Mouse (Mus musculus): ENCODE measurements at regions not wholly inside any gene's neighbourhood (a gene's known extent, or its start where the extent isn't known, plus 50 kb on each side); places are given as distances from the start of the nearest gene placed in this dataset.
"Not testable (repeated sequence)": the region's sequence is repeated elsewhere in the genome, so short reads cannot be mapped to it uniquely, and the experiment has no call there.

DNA sequence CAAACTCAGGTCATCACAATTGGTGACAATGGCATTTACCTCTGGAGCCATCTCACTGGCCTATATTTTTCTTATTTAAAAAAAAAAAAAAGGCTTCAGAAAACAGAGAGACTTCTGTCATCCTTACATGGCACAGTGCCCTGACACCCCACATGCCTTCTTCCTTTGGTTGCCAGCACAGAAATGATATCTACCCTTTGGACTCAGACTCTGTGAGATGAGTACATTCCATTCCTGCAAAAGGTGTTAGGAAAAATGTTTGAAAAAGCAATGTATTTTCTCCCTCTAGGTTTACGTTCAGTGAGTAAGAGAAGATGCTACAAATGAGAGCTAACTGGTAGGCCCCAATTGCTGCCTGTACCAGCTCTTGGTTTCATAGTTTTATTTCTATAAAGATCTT, 99.9 kb upstream of the Ccdc122 start:
- Histone ChIP-seq H3K27ac (no peak overlapping the region), H3K36me3 (no peaks in the 10 kb centered on the region), H3K4me3 (replicated peaks) (no peak overlapping the region), H3K4me1 (replicated peaks) (no peaks in the 10 kb centered on the region), H3K9ac (no peak overlapping the region), H3K4me2 (no peak overlapping the region), H3K9me3 (replicated peaks) (no peaks in the 10 kb centered on the region), H3K27me3 (no peaks in the 10 kb centered on the region)
- WGBS (ENCODE audit: insufficient replicate concordance): 73% methylated on average over 1 of the region's 1 CpGs
- ATAC-seq (ENCODE audit: low read depth) (no peak), DNase-seq (no peak)

DNA sequence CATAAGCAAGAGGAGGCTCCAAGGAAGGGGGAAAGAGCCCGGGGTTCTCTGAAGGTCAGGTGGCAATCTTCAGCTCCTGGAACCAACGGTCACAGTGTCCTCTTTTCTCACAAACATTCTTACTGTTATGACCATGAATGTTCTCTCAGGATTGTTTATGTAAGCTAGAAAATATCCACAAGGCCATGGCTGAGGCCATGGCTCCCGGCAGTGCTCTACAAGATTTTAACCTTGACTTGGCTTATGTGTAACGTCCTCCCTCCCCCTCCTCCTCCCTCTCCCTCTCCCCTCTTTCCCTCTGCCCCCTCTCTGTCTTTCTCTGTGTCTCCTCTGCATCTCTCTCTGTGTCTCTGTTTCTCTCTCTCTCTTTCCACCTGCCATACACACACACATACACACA, 100.5 kb upstream of the Ccdc122 start:
- H3K27ac ChIP-seq; H3K4me1 ChIP-seq (replicated peaks); ATAC-seq (ENCODE audit: low read depth); H3K4me3 ChIP-seq (replicated peaks); H3K27me3 ChIP-seq; H3K36me3 ChIP-seq; H3K9me3 ChIP-seq (replicated peaks); H3K4me2 ChIP-seq; DNase-seq; H3K9ac ChIP-seq: not testable (repeated sequence)
- WGBS (ENCODE audit: insufficient replicate concordance): 47% methylated on average over 4 of the region's 4 CpGs

DNA sequence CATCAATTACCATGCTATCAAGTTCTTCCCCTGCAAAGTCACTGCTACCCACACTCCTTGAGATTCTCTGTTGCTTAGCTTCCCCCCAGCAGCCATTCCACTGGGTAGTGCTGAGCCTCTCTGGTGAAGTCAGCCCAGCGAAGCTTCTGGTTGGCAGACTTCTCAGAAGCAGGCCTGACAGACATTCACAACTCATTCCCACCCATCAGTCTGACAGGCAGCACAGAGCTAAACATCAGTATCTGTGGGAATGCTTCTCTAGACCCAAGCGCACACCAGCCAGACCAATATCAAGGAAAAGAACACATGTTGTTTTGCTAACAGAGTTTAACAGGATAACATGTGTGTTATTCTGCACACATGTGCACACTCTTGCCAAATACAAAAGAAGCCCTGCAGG, 101.1 kb upstream of the Ccdc122 start:
- Histone ChIP-seq H3K4me2 (no peak overlapping the region), H3K27me3 (no peaks in the 10 kb centered on the region), H3K27ac (no peak overlapping the region), H3K4me1 (replicated peaks) (no peaks in the 10 kb centered on the region), H3K4me3 (replicated peaks) (no peak overlapping the region), H3K9ac (no peak overlapping the region), H3K9me3 (replicated peaks) (no peaks in the 10 kb centered on the region), H3K36me3 (no peaks in the 10 kb centered on the region)
- WGBS (ENCODE audit: insufficient replicate concordance): 54% methylated on average over 2 of the region's 2 CpGs
- DNase-seq (no peak), ATAC-seq (ENCODE audit: low read depth) (no peak)

DNA sequence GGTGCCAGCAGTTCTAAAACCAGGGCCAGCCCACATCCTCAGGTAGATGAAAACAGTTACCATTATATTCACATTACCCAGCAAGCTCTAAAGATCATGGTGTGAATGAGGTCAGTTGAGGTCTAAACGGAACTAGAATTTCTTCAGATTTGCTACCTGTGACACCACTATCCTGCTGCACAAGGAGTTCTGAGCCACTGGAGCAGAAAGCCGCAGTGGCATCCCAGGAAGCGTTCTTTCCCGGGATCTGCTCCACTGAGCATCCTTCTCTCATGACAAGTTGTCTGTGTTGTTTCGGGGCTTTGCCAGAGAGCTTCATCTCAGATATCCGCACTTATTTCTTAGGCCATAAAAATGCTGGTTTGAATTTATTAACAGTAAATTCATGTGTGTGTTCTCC, 103.7 kb upstream of the Ccdc122 start:
- DNase-seq: no peak
- WGBS (ENCODE audit: insufficient replicate concordance): 74% methylated on average over 6 of the region's 6 CpGs
- Histone ChIP-seq H3K9ac (no peak overlapping the region), H3K36me3 (no peaks in the 10 kb centered on the region), H3K27me3 (no peaks in the 10 kb centered on the region), H3K4me2 (no peak overlapping the region), H3K27ac (no peak overlapping the region), H3K4me1 (replicated peaks) (no peaks in the 10 kb centered on the region), H3K9me3 (replicated peaks) (no peaks in the 10 kb centered on the region), H3K4me3 (replicated peaks) (no peak overlapping the region)
- no peak for ATAC-seq (ENCODE audit: low read depth)

DNA sequence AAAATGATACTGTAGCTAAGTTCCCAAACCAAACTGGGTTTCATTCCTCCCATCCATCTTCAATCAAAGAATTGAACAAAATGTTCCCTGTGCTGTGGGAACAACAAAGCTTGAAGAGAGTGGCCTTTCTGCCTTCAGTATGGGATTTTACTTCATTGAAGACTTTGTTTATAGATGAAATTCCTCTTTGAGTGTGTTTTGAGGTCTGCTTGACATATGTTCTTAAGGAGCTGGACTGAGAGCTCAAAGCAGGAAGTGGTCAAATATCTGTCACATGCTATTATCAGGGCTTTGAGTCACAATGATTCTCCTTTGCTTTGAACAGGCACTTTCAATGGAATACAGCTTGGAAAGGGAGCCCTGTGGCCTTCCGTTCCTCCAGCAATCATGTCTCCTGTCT, 105.2 kb upstream of the Ccdc122 start:
- H3K27me3 ChIP-seq: no peaks in the 10 kb centered on the region
- H3K9me3 ChIP-seq (replicated peaks): no peaks in the 10 kb centered on the region
- WGBS (ENCODE audit: insufficient replicate concordance): 45% methylated on average over 1 of the region's 1 CpGs
- no peak overlapping the region for H3K27ac ChIP-seq
- no peaks in the 10 kb centered on the region for H3K4me1 ChIP-seq (replicated peaks)
- H3K4me3 ChIP-seq (replicated peaks): no peak overlapping the region
- ATAC-seq (ENCODE audit: low read depth) (no peak), DNase-seq (no peak)
- no peak overlapping the region for H3K4me2 ChIP-seq
- no peak overlapping the region for H3K9ac ChIP-seq
- H3K36me3 ChIP-seq: no peaks in the 10 kb centered on the region

DNA sequence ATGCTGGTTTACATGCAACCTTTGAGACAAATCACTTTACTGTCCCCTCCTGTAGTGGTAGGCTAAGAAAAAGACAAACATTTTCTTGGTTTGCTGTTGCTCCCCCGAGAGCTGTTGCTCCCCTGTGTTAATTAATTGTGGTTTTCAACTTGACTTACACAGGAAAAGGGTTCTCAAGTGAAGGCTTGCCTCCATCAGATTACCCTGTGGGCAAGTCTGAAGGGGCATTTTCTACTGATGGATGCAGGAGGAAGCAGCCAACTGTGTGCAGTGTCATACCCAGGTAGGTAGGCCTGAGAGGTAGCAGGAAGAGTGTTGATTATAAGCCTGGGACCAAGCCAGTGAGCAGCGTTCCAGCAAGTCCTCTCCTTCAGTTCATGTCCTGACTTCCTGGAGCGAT, 107.0 kb upstream of the Ccdc122 start:
- Histone ChIP-seq H3K4me1 (replicated peaks) (no peaks in the 10 kb centered on the region), H3K4me3 (replicated peaks) (no peak overlapping the region), H3K27ac (no peak overlapping the region), H3K36me3 (no peaks in the 10 kb centered on the region), H3K9me3 (replicated peaks) (no peaks in the 10 kb centered on the region), H3K27me3 (no peaks in the 10 kb centered on the region), H3K9ac (no peak overlapping the region), H3K4me2 (no peak overlapping the region)
- DNase-seq (no peak), ATAC-seq (ENCODE audit: low read depth) (no peak)
- WGBS (ENCODE audit: insufficient replicate concordance): 36% methylated on average over 3 of the region's 3 CpGs

DNA sequence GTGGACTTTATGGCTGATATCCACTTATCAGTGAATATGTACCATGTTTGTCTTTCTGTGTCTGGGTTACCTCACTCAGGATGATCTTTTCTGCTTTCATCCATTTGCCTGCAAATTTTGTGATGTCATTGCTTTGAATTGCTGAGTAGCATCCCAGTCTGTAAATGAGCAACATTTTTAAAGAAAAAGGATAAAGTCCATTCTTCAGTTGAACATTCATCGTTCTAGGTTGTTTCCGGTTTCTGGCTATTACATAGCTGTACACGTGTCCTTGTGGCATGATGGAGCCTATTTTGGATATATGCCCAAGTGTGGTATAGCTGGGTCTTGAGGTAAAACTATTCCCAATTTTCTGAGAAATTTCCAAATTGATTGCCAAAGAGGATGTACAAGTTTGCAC, 107.9 kb upstream of the Ccdc122 start:
- DNase-seq (no peak), ATAC-seq (ENCODE audit: low read depth) (no peak)
- Histone ChIP-seq H3K36me3 (no peaks in the 10 kb centered on the region), H3K9me3 (replicated peaks) (no peaks in the 10 kb centered on the region), H3K4me2 (no peak overlapping the region), H3K27me3 (no peaks in the 10 kb centered on the region), H3K4me3 (replicated peaks) (no peak overlapping the region), H3K27ac (no peak overlapping the region), H3K9ac (no peak overlapping the region), H3K4me1 (replicated peaks) (no peaks in the 10 kb centered on the region)
- WGBS (ENCODE audit: insufficient replicate concordance): 74% methylated on average over 3 of the region's 3 CpGs

DNA sequence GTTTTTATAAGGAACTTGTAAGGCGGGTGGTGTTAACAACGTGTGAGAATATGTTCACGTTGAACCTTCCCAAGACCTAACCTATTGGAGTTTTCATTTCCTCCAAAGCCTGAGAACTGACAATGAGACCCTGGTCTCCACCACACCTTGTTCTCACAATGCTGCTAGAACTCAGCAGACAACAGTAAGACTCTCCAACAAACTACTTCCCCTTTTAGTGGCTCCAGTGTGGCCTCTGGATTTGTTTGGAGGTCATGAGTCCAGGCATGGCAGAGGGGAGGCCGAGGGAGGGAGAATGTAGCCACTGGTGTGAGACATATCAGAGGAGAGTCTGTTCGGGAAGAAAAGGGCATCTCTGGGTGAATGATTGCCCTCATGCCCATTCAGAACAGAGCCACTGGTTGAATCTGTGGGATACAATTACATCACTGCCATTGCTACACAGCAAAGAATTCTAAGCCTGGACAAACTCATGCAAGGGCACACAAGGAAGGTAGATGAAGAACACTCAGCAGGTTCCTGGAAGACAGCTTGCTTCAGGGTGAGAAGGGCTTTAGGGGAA, 109.2 kb upstream of the Ccdc122 start:
- Histone ChIP-seq H3K4me2 (no peak overlapping the region), H3K9me3 (replicated peaks) (no peaks in the 10 kb centered on the region), H3K27ac (no peak overlapping the region), H3K4me3 (replicated peaks) (no peak overlapping the region), H3K4me1 (replicated peaks) (no peaks in the 10 kb centered on the region), H3K9ac (no peak overlapping the region), H3K27me3 (no peaks in the 10 kb centered on the region), H3K36me3 (no peaks in the 10 kb centered on the region)
- WGBS (ENCODE audit: insufficient replicate concordance): 39% methylated on average over 5 of the region's 5 CpGs
- ATAC-seq (ENCODE audit: low read depth) (no peak), DNase-seq (no peak)

DNA sequence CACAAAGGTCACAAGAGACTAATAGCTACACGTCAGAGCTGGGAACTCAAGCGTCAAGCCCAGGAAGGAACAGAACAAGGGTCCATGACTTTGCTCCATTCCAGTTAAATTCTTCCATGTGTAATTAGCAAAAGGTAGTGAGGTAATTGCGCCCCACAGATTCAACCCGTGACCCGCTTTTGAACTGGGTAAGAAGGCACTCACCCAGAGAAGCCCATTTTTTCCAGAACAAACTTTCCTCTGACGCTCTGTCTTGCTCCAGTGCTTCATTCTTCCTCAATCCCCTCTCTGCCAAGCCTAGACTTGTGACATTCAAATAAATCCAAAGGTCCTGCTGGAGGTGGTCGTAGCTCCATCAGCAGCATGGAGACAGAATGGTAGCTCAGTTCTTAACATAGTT, 110.2 kb upstream of the Ccdc122 start:
- H3K9ac ChIP-seq: no peak overlapping the region
- no peaks in the 10 kb centered on the region for H3K36me3 ChIP-seq
- ATAC-seq (ENCODE audit: low read depth) (no peak), DNase-seq (no peak)
- no peak overlapping the region for H3K4me3 ChIP-seq (replicated peaks)
- no peaks in the 10 kb centered on the region for H3K9me3 ChIP-seq (replicated peaks)
- no peaks in the 10 kb centered on the region for H3K27me3 ChIP-seq
- no peak overlapping the region for H3K27ac ChIP-seq
- H3K4me1 ChIP-seq (replicated peaks): no peaks in the 10 kb centered on the region
- H3K4me2 ChIP-seq: no peak overlapping the region
- WGBS (ENCODE audit: insufficient replicate concordance): 73% methylated on average over 7 of the region's 7 CpGs

DNA sequence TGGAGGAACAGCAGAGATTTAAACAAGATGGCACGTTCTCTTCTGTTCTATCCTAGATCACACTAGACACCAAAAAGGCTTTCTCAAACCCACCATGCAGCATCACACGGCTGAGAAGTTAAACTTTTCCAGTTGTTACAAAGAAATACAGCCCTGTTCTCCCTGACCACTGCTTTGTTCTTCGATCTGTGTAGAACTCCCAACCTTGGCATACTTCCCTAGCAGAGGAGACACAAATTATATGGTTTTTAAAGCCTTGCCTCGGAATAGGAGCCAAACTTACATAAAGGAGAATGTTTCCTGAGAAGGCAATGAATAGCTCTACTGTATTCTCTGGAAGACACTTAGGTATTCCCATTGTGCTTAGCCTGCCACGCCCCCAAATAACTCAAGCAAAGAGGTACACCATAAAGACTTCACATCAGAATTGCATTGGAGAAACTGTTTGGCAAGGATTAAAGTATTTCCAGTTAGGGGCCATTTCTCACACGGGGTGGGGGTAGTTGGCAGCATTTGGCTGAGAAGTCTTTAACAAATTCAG, 114.1 kb upstream of the Ccdc122 start:
- no peaks in the 10 kb centered on the region for H3K27me3 ChIP-seq
- H3K36me3 ChIP-seq: no peaks in the 10 kb centered on the region
- ATAC-seq (ENCODE audit: low read depth) (no peak), DNase-seq (no peak)
- no peak overlapping the region for H3K4me2 ChIP-seq
- 58% methylated on average over 6 of the region's 6 CpGs for WGBS (ENCODE audit: insufficient replicate concordance)
- H3K4me1 ChIP-seq (replicated peaks): no peaks in the 10 kb centered on the region
- no peaks in the 10 kb centered on the region for H3K9me3 ChIP-seq (replicated peaks)
- H3K27ac ChIP-seq: no peak overlapping the region
- H3K4me3 ChIP-seq (replicated peaks): no peak overlapping the region
- no peak overlapping the region for H3K9ac ChIP-seq

DNA sequence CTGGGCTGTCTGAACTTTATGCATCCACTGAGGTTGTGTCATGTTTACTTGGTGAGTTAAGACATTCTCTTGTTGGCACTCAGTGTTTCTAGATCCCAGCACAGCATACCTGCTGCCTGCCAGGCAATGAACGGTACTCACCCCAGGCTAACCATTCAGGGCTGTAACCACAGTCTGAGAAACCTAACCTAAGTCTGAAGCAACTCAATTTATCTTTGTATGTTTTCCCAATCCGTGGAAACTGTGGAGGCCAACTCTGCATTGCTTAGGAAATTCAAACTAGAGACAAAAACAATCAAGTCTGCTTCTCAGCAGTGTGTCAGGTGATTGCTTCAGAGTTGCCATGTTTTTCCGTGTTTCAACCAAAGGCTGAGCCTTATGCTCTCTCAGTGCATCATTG, 118.5 kb upstream of the Ccdc122 start:
- WGBS (ENCODE audit: insufficient replicate concordance): 55% methylated on average over 3 of the region's 3 CpGs
- H3K4me2 ChIP-seq: no peak overlapping the region
- no peaks in the 10 kb centered on the region for H3K36me3 ChIP-seq
- no peaks in the 10 kb centered on the region for H3K27me3 ChIP-seq
- no peak overlapping the region for H3K9ac ChIP-seq
- no peak overlapping the region for H3K27ac ChIP-seq
- no peak for ATAC-seq (ENCODE audit: low read depth)
- peaks cover 11% of the 10 kb centered on the region for H3K4me1 ChIP-seq (replicated peaks)
- DNase-seq: no peak
- H3K9me3 ChIP-seq (replicated peaks): no peaks in the 10 kb centered on the region
- no peak overlapping the region for H3K4me3 ChIP-seq (replicated peaks)

DNA sequence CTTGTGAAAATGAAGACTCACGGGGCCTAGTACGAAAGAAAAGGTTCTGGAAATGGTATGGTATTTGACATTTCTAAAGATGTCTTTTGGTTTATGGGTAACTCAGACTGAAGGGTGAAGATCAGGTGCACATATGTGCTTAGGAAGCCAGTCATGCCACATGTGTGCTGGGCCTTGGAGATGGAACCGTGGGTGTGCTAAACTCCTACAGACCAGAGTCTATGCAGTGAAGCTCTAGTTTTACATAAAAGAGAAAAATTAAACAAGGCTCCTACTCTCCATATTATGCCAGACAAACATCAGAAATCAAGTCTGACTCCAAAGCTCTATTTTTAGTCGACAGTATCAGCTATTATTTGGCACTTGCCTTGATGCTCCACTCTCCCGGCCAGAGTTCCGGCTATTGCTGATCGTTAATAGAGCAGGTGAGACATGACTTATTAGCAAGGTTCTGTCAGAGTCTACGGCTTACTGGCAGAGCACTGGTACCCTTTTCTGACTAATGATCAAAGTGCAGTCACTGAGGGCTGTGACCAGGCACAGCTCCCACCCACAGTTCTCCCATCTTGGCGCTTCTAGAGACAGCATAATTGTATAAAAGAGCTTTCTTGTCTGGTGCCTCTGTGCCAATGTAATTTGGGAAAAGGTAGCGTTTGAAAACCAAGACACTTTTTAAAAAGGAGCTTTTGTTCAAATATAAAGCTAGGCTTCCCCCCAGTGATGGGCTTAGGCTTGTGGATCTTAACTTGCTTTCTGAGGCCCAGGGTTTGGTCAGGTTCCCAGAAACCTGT, 119.2 kb upstream of the Ccdc122 start:
- Histone ChIP-seq H3K36me3 (no peaks in the 10 kb centered on the region), H3K4me3 (replicated peaks) (no peak overlapping the region), H3K4me1 (replicated peaks) (peaks cover 17% of the 10 kb centered on the region), H3K9ac (no peak overlapping the region), H3K27ac (no peak overlapping the region), H3K27me3 (no peaks in the 10 kb centered on the region), H3K4me2 (no peak overlapping the region), H3K9me3 (replicated peaks) (no peaks in the 10 kb centered on the region)
- 70% methylated on average over 10 of the region's 10 CpGs for WGBS (ENCODE audit: insufficient replicate concordance)
- ATAC-seq (ENCODE audit: low read depth) (no peak), DNase-seq (no peak)

All from liver, embryonic 13.5 days (tissue).